Mouse (Mus musculus) E14TG2a.4 (cell line): Measurements from ENCODE around the gene Fbn1.

Experiments used
- CTCF ChIP-seq: conservative IDR thresholded peaks from 2 replicates; pipeline ENCODE4 v1.5.1; 2014; ENCODE audit warnings: low read length
- NANOG ChIP-seq: IDR thresholded peaks from 2 replicates; pipeline ENCODE4 v1.6.1; 2014; ENCODE audit warnings: borderline replicate concordance, low read length, mixed read lengths
- POU5F1 ChIP-seq: IDR thresholded peaks from 2 replicates; pipeline ENCODE4 v1.6.1; 2014; ENCODE audit warnings: low read length, borderline replicate concordance

GRCm38 (mm10) chr2:125369666-125370065 lies 138.1 kb downstream of the Fbn1 start:
- TF ChIP-seq CTCF (no peak), POU5F1 (no peak), NANOG (no peak)
